Mouse (Mus musculus) MEL (cell line): ENCODE measurements at regions not wholly inside any gene's neighbourhood (a gene's known extent, or its start where the extent isn't known, plus 50 kb on each side); places are given as distances from the start of the nearest gene placed in this dataset.

Experiments used
- DNase-seq: peaks from one replicate; pipeline ENCODE4 v3.0.0; 2011; ENCODE audit warnings: low read depth, low spot score
- H3K27ac ChIP-seq: 2 replicates; pipeline ENCODE4 v1.5.1; 2012; ENCODE audit warnings: low read depth, mild to moderate bottlenecking, control low read depth, low read length, moderate library complexity; ENCODE audit not compliant: control insufficient read depth
- H3K27me3 ChIP-seq, 2 experiments: fragments of 150-350 bp in 1 of 2; sonication (generic) in 1 of 2; 2 replicates each; pipeline ENCODE4 v1.6.1; 2012; ENCODE audit warnings: low read length in 2 of 2, mild to moderate bottlenecking in 2 of 2, improper control_type of control experiment in 1 of 2, moderate library complexity in 1 of 2; ENCODE audit not compliant: insufficient read depth in 2 of 2, control insufficient read depth in 1 of 2
- H3K36me3 ChIP-seq, 2 experiments: 2 replicates each; pipeline ENCODE4 v1.6.1; 2012 to 2014; ENCODE audit warnings: low read length in 2 of 2, improper control_type of control experiment in 1 of 2, inconsistent platforms in 1 of 2, mild to moderate bottlenecking in 1 of 2; ENCODE audit not compliant: insufficient read depth in 2 of 2, control insufficient read depth in 1 of 2
- H3K4me1 ChIP-seq, 2 experiments: fragments of 150-350 bp in 1 of 2; sonication (generic) in 1 of 2; 2 replicates each; pipeline ENCODE4 v1.6.1; 2012; ENCODE audit warnings: low read length in 2 of 2, improper control_type of control experiment in 1 of 2, mild to moderate bottlenecking in 1 of 2; ENCODE audit not compliant: insufficient read depth in 2 of 2, control insufficient read depth in 1 of 2
- H3K4me3 ChIP-seq, 2 experiments: fragments of 150-350 bp in 1 of 2; sonication (generic) in 1 of 2; 2 replicates each; pipeline ENCODE4 v1.5.1; 2012; ENCODE audit warnings: low read depth in 2 of 2, low read length in 2 of 2, mild to moderate bottlenecking in 2 of 2, moderate library complexity in 2 of 2, control low read depth in 1 of 2, improper control_type of control experiment in 1 of 2; ENCODE audit not compliant: control insufficient read depth in 1 of 2, insufficient read depth in 1 of 2
- H3K79me2 ChIP-seq: 2 replicates; pipeline ENCODE4 v1.6.1; 2012; ENCODE audit warnings: mild to moderate bottlenecking, low read length, moderate library complexity; ENCODE audit not compliant: control insufficient read depth, poor library complexity, insufficient read depth
- H3K9ac ChIP-seq: 2 replicates; pipeline ENCODE4 v1.6.1; 2012; ENCODE audit warnings: low read depth, mild to moderate bottlenecking, control low read depth, low read length, moderate library complexity; ENCODE audit not compliant: control insufficient read depth, poor library complexity, severe bottlenecking
- H3K9me3 ChIP-seq: fragments of 150-350 bp; sonication (generic); replicated peaks from 2 replicates; pipeline ENCODE4 v1.6.1; 2012; ENCODE audit warnings: mild to moderate bottlenecking, low read length, improper control_type of control experiment, moderate library complexity; ENCODE audit not compliant: insufficient read depth
- E2F4 ChIP-seq: IDR thresholded peaks from 2 replicates; pipeline ENCODE4 v1.6.1; 2011; ENCODE audit warnings: low read depth, low read length, improper control_type of control experiment, borderline replicate concordance
- EP300 ChIP-seq, 2 experiments: IDR thresholded peaks; 2 replicates each; pipeline ENCODE4 v1.6.1; 2011; ENCODE audit warnings: improper control_type of control experiment in 2 of 2, low read length in 2 of 2, low read depth in 1 of 2, mild to moderate bottlenecking in 1 of 2
- ETS1 ChIP-seq: IDR thresholded peaks from 2 replicates; pipeline ENCODE4 v1.6.1; 2012; ENCODE audit warnings: low read depth, mild to moderate bottlenecking, inconsistent platforms, low read length, improper control_type of control experiment, moderate library complexity
- HCFC1 ChIP-seq: IDR thresholded peaks from 2 replicates; pipeline ENCODE4 v1.6.1; 2012; ENCODE audit warnings: low read depth, mild to moderate bottlenecking, inconsistent platforms, low read length, improper control_type of control experiment, moderate library complexity
- JUND ChIP-seq: IDR thresholded peaks from 2 replicates; pipeline ENCODE4 v1.6.1; 2011; ENCODE audit warnings: low read depth, mild to moderate bottlenecking, improper control_type of control experiment, low read length
- KAT2A ChIP-seq: conservative IDR thresholded peaks from 2 replicates; pipeline ENCODE4 v1.6.1; 2012; ENCODE audit warnings: low read depth, low read length, improper control_type of control experiment, inconsistent platforms
- MAFK ChIP-seq: IDR thresholded peaks from 2 replicates; pipeline ENCODE4 v1.6.1; 2011; ENCODE audit warnings: low read depth, mild to moderate bottlenecking, low read length, improper control_type of control experiment, borderline replicate concordance
- MAX ChIP-seq: IDR thresholded peaks from 2 replicates; pipeline ENCODE4 v1.6.1; 2011; ENCODE audit warnings: low read length, improper control_type of control experiment
- MEF2A ChIP-seq: IDR thresholded peaks from 2 replicates; pipeline ENCODE4 v1.6.1; 2014; ENCODE audit warnings: low read depth, mild to moderate bottlenecking, inconsistent platforms, low read length, improper control_type of control experiment; ENCODE audit not compliant: poor library complexity, insufficient replicate concordance, severe bottlenecking; ENCODE audit errors: extremely low read depth
- MXI1 ChIP-seq: IDR thresholded peaks from 2 replicates; pipeline ENCODE4 v1.6.1; 2011; ENCODE audit warnings: mild to moderate bottlenecking, low read depth, low read length, improper control_type of control experiment
- NRF1 ChIP-seq: IDR thresholded peaks from 2 replicates; pipeline ENCODE4 v1.6.1; 2014; ENCODE audit warnings: low read depth, mild to moderate bottlenecking, inconsistent platforms, low read length, improper control_type of control experiment, moderate library complexity; ENCODE audit not compliant: poor library complexity, insufficient read depth, severe bottlenecking
- POLR2A ChIP-seq, 2 experiments: IDR thresholded peaks; 2 replicates each; pipeline ENCODE4 v1.6.1; 2011 to 2012; ENCODE audit warnings: low read length in 2 of 2, mild to moderate bottlenecking in 2 of 2, control low read depth in 1 of 2, improper control_type of control experiment in 1 of 2, low read depth in 1 of 2, moderate library complexity in 1 of 2; ENCODE audit not compliant: control insufficient read depth in 1 of 2, insufficient read depth in 1 of 2, poor library complexity in 1 of 2
- POLR2AphosphoS5 ChIP-seq: IDR thresholded peaks from 2 replicates; pipeline ENCODE4 v1.6.1; 2012; ENCODE audit warnings: low read depth, borderline replicate concordance, mild to moderate bottlenecking, inconsistent platforms, low read length, moderate library complexity, mixed read lengths
- RCOR1 ChIP-seq: IDR thresholded peaks from 2 replicates; pipeline ENCODE4 v1.6.1; 2012; ENCODE audit warnings: low read depth, mild to moderate bottlenecking, inconsistent platforms, low read length, improper control_type of control experiment
- SIN3A ChIP-seq: IDR thresholded peaks from 2 replicates; pipeline ENCODE4 v1.6.1; 2012; ENCODE audit warnings: low read length, improper control_type of control experiment, inconsistent platforms
- UBTF ChIP-seq: IDR thresholded peaks from 2 replicates; pipeline ENCODE4 v1.6.1; 2012; ENCODE audit warnings: low read depth, mild to moderate bottlenecking, inconsistent platforms, low read length, improper control_type of control experiment, moderate library complexity, borderline replicate concordance; ENCODE audit not compliant: insufficient read depth
- USF1 ChIP-seq: IDR thresholded peaks from 2 replicates; pipeline ENCODE4 v1.6.1; 2014; ENCODE audit warnings: low read depth, mild to moderate bottlenecking, inconsistent platforms, low read length, improper control_type of control experiment, moderate library complexity
- USF2 ChIP-seq, 2 experiments: IDR thresholded peaks; 2 replicates each; pipeline ENCODE4 v1.6.1; 2011 to 2012; ENCODE audit warnings: improper control_type of control experiment in 2 of 2, low read length in 2 of 2, borderline replicate concordance in 1 of 2, inconsistent platforms in 1 of 2, low read depth in 1 of 2, mild to moderate bottlenecking in 1 of 2; ENCODE audit not compliant: insufficient read depth in 1 of 2
- ZC3H11A ChIP-seq: IDR thresholded peaks from 2 replicates; pipeline ENCODE4 v1.6.1; 2012; ENCODE audit warnings: low read depth, mild to moderate bottlenecking, inconsistent platforms, low read length, improper control_type of control experiment
- ZKSCAN1 ChIP-seq: IDR thresholded peaks from 2 replicates; pipeline ENCODE4 v1.6.1; 2012; ENCODE audit warnings: low read depth, mild to moderate bottlenecking, inconsistent platforms, low read length, improper control_type of control experiment, moderate library complexity
- ZMIZ1 ChIP-seq: IDR thresholded peaks from 2 replicates; pipeline ENCODE4 v1.6.1; 2012; ENCODE audit warnings: low read depth, mild to moderate bottlenecking, inconsistent platforms, low read length, improper control_type of control experiment, moderate library complexity
- ZNF384 ChIP-seq: IDR thresholded peaks from 2 replicates; pipeline ENCODE4 v1.6.1; 2012; ENCODE audit warnings: low read depth, mild to moderate bottlenecking, inconsistent platforms, low read length, improper control_type of control experiment

GRCm38 (mm10) chr1:185070062-185070852, 70.9 kb upstream of the Mark1 start:
- no peak for TF ChIP-seq SIN3A
- no peak for TF ChIP-seq ZC3H11A
- TF ChIP-seq ZMIZ1: no peak
- no peak for TF ChIP-seq E2F4
- no peak for TF ChIP-seq MAFK
- TF ChIP-seq ZNF384: no peak
- no peak for TF ChIP-seq HCFC1
- TF ChIP-seq MXI1: no peak
- no peak for TF ChIP-seq USF1
- DNase-seq: no peak
- Histone ChIP-seq H3K36me3 (no peaks in the 10 kb centered on the region), H3K4me1 (no peaks in the 10 kb centered on the region), H3K79me2 (no peaks in the 10 kb centered on the region), H3K9me3 (no peaks in the 10 kb centered on the region), H3K9ac (no peak overlapping the region), H3K27ac (no peak overlapping the region), H3K27me3 (no peaks in the 10 kb centered on the region), H3K4me3 (no peak overlapping the region)

DNA sequence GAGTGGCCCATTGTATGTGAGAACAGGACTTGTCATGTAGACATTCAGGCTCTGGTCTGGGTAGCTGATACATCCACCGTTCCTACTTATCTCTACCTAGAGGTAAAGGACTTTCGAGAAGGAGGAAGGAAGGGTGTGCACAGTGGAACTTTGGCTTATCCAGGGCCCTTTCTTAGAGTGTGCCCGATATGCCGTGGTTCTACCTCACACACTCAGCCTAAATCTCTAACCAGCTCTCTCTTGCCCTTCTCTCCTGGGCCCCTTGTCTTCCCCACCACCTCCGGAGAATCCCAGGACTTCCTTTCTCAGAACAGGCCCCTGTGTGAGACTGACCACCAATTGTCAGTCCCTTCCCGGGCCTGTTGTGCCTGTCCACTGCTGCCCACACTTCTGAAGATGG, 68.8 kb upstream of the Mark1 start:
- no peaks in the 10 kb centered on the region for H3K79me2 ChIP-seq
- H3K9ac ChIP-seq: no peak overlapping the region
- H3K4me1 ChIP-seq: no peaks in the 10 kb centered on the region
- TF ChIP-seq MEF2A (no peak), MAFK (no peak), ZNF384 (no peak), ETS1 (no peak), NRF1 (no peak), ZKSCAN1 (no peak), JUND (no peak), MAX (no peak), POLR2AphosphoS5 (no peak), HCFC1 (no peak), POLR2A (IDR thresholded peaks at IDR 0.05; ENCODE audit: control insufficient read depth in 1 of 2, insufficient read depth in 1 of 2, low read depth in 1 of 2, low read length in 2 of 2, poor library complexity in 1 of 2) (no peak), RCOR1 (no peak), UBTF (no peak), MXI1 (no peak), KAT2A (no peak), EP300 (IDR thresholded peaks at IDR 0.05; ENCODE audit: low read depth in 1 of 2, low read length in 2 of 2) (no peak), USF2 (IDR thresholded peaks at IDR 0.05; ENCODE audit: borderline replicate concordance in 1 of 2, insufficient read depth in 1 of 2, low read depth in 1 of 2, low read length in 2 of 2) (no peak), USF1 (no peak)
- H3K27ac ChIP-seq: no peak overlapping the region
- H3K27me3 ChIP-seq: no peaks in the 10 kb centered on the region
- no peak for DNase-seq
- H3K36me3 ChIP-seq: no peaks in the 10 kb centered on the region
- H3K9me3 ChIP-seq: no peaks in the 10 kb centered on the region
- no peak overlapping the region for H3K4me3 ChIP-seq
